Mouse (Mus musculus) spleen, adult 2 months (tissue): ENCODE data around the gene Omp.

Experiments
- CTCF ChIP-seq: fragments of 200-500 bp; IDR thresholded peaks from 2 replicates; pipeline ENCODE4 v1.5.1; 2011; ENCODE audit warnings: mild to moderate bottlenecking, inconsistent platforms; ENCODE audit not compliant: insufficient read depth, insufficient read length, insufficient replicate concordance; ENCODE audit errors: extremely low read depth
- POLR2A ChIP-seq: fragments of 200-500 bp; IDR thresholded peaks from 2 replicates; pipeline ENCODE4 v1.6.1; 2011; ENCODE audit warnings: low read depth, low read length, inconsistent platforms

DNA sequence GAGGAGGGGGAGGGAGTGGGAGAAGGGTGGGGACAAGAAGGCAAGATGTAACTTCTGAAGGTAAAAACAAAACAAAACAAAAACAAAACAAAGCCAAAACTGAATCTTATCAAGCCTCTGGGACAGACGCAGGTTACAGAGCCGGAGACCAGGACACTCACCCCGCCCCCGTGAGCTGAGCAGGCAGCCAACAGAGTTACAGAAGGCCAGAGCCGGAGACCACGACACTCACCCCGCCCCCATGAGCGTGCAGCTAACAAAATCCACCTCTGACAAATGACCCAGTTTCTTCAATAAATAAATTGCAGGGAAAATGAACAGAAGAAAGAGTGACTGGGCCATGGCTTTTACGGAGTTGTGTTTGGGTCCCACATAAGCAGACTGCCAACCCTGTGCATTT, 6.1 kb downstream of the Omp start:
- TF ChIP-seq CTCF: no peak
- no peak for TF ChIP-seq POLR2A
